Mouse (Mus musculus): ENCODE data around the gene Ccdc47.

DNA sequence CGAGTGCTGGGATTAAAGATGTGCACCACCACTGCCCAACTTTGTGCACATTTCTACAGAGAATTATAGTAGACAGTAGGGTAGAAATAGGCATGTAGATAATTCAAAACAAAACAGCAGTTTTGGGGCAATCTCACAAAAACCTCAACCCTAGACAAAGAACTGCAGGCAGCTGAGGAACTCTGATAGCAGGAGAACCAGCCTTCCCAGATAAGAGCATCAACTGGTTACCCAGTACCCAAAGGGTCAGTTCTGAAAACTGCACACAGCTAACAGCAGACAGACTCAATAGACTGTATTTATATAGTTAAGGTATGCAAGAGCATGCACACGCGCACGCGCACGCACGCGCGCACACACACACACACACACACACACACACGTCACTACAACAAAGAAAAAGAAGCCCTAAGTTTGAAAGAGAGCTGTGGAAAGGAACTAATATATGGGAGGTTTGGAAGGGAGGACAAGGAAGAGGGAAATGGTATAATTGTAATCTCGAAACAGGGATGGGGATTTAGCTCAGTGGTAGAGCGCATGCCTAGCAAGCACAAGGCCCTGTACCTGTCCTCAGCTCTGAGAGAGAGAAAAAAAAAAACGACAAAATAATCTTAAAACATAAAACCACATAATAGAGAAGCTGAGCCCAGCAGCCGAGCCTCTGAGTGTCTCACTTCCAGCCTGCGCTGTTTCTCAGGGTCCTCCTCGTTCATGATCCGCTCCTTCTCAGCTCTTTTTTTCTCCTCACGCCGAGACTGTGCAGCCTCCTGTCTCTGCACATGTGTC lies 14.6 kb downstream of the Ccdc47 start:
- TF ChIP-seq CTCF (IDR thresholded peaks at IDR 0.05; ENCODE audit: control insufficient read depth, insufficient read depth, insufficient read length) (no peak), MAX (IDR thresholded peaks at IDR 0.05) (no peak), USF1 (IDR thresholded peaks at IDR 0.05; ENCODE audit: low read depth) (no peak), FOSL1 (IDR thresholded peaks at IDR 0.05; ENCODE audit: insufficient read depth, low read length, poor library complexity, severe bottlenecking) (no peak), MYOG (IDR thresholded peaks at IDR 0.05; ENCODE audit: control insufficient read depth, extremely low read depth, insufficient read length) (no peak)
